Mouse (Mus musculus) left cerebral cortex, adult 2 months (tissue): Measurements from ENCODE around the gene Htt. TPM values are rescaled to one million over a fixed set of nuclear protein-coding genes. Genes with fewer than 3 reads are reported as not detected.

Source experiments
- DNase-seq, 2 experiments: peaks; one replicate each; pipeline ENCODE4 v3.0.0; 2021 to 2022; ENCODE audit warnings: low spot score in 2 of 2, mixed read lengths in 1 of 2; ENCODE audit errors: extremely low spot score in 1 of 2
- H3K27ac ChIP-seq: fragments of 200-600 bp; 2 replicates; pipeline ENCODE4 v1.8.1; 2022
- H3K4me3 ChIP-seq: fragments of 200-600 bp; 2 replicates; pipeline ENCODE4 v1.8.1; 2022
- CTCF ChIP-seq: fragments of 200-600 bp; IDR thresholded peaks from 2 replicates; pipeline ENCODE4 v1.8.1; 2022; ENCODE audit warnings: antibody characterized with exemption, mild to moderate bottlenecking, moderate library complexity
- intact Hi-C: fragments of 180-260 bp; cut with DNase I; formaldehyde crosslinking; loops from one replicate; pipeline ENCODE4 v1.15.1; 2025
- microRNA-seq, 2 experiments: library from miRNA; unstranded; fragments of <30 nt; microRNA quantifications; one replicate each; pipeline ENCODE4 v1.2.0; 2021
- total RNA-seq, 2 experiments: library from RNA; stranded (reverse); gene quantifications; 2 replicates each; pipeline ENCODE4 v1.2.3; 2021

Htt gene
- total RNA-seq, 2 experiments from 2014 or later = 90.1 to 92.4 TPM

DNA sequence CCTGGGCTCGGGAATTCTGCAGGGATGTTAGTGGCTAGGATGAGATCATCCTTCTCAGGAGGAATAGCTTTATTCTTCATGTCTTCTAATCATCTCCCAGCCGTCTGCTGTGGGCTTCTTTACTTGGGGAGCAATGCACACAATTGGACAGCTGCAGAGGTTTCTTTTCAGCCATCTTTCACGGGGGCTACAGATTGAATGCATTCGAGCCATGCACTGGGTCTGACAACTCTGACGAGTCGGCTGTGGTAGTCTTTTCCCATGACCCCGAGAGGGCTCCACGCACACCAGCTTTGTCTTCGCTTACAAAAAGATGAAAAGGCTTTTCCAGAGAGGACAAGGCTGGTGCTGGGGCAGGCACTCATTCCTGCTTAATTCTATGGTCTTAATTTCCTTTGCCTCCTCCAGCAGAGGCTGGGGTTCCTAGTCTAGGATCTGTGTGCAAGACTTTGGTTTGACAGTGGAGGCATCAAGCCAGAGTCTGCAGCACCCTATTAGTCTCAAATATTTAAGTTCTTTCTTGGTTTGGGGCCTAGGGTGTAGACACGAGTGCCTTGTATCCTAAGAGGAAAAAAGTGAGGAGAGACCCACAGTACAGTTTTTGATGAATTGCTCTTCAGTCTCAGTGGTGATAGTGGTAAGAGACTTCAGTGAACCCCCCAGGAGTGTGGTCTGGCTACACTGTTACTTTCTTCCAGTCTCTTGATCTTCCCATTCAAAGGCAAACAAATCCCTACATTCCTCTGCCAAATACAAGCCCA lies 180.3 kb downstream of the Htt start:
- intact Hi-C loops = no loop called here
- Histone ChIP-seq H3K4me3 (no peak overlapping the region), H3K27ac (no peak overlapping the region)
- DNase-seq = no peak
- no peak for TF ChIP-seq CTCF

DNA sequence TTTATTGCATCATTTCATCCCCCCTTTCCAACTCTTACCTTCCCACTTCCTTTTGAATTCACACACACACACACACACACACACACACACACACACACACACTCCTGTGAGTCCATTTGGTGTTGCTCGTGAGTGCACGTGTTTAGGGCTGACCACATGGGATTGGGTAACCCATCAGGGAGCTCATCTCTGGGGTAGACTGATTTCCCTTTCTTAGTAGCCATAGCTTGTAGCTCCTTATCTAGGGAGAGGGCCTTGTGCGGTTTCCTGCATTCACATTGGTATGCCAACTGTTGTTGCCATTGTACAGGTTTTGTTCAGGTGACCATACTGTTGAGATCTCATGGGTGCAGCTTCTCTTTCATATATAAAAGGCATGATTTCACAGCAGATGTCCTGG lies 181.9 kb downstream of the Htt start:
- intact Hi-C loops = no loop called here
- no peak for TF ChIP-seq CTCF
- DNase-seq = no peak
- no peak overlapping the region for H3K4me3 ChIP-seq
- no peak overlapping the region for H3K27ac ChIP-seq

DNA sequence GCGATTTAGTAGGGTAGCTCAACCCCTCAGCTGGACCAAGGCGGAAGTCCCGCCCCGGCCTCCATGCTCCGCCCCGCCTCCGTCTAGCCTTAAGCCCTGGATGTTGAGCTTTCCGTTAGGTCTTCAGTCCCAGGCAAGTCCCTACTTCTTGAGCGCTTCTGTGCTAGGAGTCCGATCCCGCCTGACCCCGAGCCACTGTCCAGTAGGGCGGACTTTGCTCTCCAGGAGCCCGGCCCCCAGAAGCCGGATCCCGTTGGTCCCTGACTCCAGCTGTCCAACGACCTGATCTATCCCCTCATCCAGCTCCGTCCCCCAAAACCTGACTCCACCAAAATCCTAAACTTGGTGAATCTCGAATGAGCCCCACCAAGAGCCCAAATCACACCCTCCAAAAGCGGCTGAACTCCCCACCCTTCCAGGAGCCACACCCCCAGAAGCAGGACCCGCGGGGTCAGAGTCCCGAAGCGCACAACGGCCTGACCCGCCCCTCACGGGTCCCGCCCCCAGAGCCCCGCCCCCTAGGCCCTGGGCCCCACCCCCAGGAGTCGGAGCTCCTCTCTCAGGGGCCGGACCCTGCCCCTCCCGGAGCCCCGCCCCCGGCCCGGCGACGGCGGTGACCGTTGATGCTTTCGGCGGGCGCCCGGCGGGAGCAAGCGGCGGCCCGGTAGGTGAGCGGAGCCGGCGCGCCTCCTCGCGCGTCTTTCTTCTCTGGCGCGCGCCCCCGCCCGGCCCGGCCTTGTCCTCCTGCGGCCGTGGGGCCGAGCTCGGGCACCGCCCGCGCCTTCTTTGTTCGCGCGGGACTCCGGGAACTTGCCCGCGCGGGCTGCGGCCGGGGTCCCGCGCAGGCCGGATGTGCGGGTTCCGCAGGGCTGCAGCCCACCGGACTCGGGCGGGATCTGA lies 187.6 kb downstream of the Htt start, which contains the start of gene Rgs12:
TSS of gene Rgs12 (plus strand) at position 585 of the 900 bp plus-strand sequence.
- no peak for TF ChIP-seq CTCF
- peak within 1 kb of the TSS; percentile 66 for H3K4me3 ChIP-seq
- DNase-seq = peak; percentile 41 to 62
- peak within 1 kb of the TSS; percentile 78 for H3K27ac ChIP-seq
- intact Hi-C loops = no loop called here

DNA sequence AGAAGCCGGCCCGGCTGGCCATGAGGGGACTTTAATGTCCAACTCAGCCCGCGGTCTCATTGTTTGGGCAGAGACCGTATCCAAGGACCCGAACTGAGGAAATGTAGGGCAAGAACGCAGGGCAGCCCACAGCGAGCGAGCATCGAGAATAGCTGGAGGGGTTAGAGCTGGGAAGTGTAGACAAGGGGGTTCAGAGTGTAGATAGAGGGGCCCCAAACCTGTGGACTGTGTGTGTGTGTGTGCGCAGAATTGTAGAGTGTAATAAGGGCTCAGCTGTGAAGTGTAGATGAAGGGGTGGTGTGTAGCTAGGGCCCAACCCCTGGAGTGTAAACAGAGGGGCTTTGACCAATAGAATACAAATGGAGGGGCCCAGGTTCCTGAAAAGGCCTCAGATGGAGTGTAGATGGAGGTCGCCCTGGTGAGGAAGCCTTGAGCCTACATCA lies 188.2 kb downstream of the Htt start:
- Histone ChIP-seq H3K27ac (peak overlapping the region; percentile 78), H3K4me3 (peak overlapping the region; percentile 66)
- DNase-seq = no peak
- intact Hi-C loops = no loop called here
- TF ChIP-seq CTCF = no peak

DNA sequence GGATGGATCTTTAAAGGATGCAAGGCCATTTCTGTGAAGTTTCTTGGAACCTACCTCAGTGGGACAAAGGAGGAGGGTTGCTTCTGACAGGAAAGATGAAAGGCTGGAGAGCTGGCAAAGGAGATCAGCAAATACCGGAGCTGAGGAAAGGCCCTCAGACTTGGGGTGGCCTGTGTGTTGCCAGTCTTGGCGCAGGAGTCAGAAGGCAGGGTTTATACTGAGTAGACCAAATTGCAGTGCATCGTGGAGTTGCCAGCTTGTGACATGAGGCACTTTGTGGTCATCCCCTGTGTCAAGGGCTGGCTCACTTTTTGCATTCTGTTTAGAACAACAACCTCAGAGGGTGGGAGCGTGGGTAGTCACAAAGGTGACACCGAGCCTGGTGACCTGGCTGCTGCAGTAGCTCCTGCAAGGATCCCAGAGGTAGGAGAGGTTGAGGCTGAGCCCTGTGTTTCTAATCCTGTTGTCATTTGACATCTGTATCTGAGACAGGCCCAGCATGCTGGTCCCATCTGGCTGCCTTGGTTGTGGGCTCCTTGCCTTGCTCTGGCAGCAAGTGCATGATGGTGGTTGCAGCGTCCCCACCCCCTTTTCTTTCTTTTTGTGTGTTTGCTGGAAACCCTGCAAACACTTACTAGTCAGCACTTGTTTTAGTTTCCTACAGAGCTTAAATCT lies 189.1 kb downstream of the Htt start:
- intact Hi-C loops = no loop called here
- DNase-seq = no peak
- H3K4me3 ChIP-seq = no peak overlapping the region
- H3K27ac ChIP-seq = peak overlapping the region; percentile 28
- TF ChIP-seq CTCF = no peak

DNA sequence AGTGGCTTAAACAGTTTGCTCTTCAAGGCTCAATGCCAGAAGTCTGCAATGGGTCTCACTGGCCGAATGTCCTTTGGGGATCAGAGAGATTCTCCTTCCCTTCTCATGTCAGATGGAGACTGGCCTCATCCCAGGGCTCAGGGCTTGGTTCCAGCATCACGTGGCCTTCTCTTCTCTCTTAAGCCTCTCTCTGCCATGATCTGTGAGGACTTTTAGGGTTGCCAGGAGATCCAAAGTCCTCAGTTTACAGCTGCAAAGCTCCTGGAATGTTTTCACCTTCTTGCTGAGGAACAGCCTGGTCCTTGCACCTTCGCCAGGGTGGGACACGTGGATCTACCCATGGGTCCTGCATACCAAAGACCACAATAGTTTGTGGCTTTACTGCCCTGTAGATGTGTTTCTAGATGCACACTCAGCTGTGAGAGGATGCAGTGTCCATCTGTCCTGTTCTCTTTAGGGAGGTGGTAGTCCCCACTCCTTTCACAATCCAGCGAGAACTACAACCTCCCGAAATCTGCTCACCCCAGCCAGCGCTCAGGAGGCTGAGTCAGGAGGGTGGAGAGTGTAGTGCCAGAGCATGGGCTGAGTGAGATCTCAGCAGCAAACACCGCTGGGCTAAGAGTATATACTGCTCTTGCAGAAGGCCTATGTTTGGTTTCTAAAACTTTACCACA lies 189.8 kb downstream of the Htt start:
- DNase-seq = no peak
- TF ChIP-seq CTCF = no peak
- intact Hi-C loops = no loop called here
- no peak overlapping the region for H3K4me3 ChIP-seq
- H3K27ac ChIP-seq = peak overlapping the region; percentile 28; the same call in 1 of the 2 replicates

DNA sequence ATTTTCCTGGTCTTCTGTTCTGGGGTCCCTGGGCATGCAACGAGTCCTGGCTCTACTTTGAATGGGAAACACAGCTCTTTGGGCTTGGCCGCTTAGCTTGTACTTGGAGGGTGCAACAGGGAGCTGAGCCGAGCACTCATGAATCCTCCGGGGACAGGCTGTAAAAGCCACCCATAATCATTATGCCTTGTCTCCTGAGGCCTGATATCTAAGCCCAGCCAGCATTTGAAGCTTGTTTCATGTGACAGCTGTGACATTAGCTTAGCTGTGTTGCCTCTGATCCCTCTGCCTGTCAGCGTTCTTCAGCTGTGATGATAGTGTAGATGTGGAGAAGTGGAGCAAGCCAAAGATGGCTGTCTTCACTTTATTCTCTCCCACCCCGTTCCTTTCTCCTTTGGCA lies 193.0 kb downstream of the Htt start:
- no peak for DNase-seq
- Histone ChIP-seq H3K4me3 (no peak overlapping the region), H3K27ac (no peak overlapping the region)
- no peak for TF ChIP-seq CTCF
- intact Hi-C loops = no loop called here

DNA sequence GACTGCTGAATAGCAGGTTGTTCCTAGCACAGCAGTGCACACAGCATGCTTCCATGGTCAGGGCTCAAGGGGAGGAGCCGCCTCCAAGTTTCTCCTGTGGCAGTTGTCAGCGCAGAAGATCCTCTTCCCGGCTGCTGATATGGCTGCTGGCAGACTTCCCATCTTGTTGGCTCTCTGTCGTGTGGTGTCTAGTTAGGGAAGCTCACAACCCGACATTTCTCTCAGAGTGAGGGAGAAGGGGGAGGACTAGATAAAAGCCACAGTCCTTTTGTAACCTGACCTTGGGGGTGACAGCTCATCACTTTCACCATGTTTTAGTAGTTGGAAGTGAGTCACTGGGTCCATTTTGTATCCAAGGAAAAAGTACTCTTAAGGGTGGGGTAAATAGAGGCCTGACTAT lies 194.1 kb downstream of the Htt start:
- no peak for TF ChIP-seq CTCF
- intact Hi-C loops = no loop called here
- Histone ChIP-seq H3K4me3 (no peak overlapping the region), H3K27ac (no peak overlapping the region)
- DNase-seq = no peak

DNA sequence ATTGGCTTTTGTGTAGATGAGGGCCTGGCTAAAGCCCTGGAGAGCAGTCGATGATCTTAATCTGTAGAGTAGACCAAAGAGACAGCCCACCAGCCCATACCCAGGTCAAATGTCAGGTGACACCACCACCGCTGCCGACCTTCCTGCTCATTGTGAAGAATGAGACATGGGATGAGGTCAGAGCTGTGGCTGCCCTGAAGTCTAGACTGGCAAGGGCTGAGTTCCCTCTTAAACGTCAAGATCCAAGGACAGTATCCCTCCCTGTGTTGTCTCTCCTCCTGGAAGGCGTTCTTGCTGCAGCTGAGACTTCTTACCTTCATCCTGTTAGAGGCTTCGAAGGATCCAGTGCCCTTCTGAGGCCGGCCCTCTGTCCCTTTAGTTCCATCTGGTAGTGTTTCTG lies 194.6 kb downstream of the Htt start:
- no peak for DNase-seq
- intact Hi-C loops = no loop called here
- no peak for TF ChIP-seq CTCF
- Histone ChIP-seq H3K4me3 (no peak overlapping the region), H3K27ac (0 out of 2 replicates have a peak overlapping the region, but pooled peaks have one; percentile 24)

DNA sequence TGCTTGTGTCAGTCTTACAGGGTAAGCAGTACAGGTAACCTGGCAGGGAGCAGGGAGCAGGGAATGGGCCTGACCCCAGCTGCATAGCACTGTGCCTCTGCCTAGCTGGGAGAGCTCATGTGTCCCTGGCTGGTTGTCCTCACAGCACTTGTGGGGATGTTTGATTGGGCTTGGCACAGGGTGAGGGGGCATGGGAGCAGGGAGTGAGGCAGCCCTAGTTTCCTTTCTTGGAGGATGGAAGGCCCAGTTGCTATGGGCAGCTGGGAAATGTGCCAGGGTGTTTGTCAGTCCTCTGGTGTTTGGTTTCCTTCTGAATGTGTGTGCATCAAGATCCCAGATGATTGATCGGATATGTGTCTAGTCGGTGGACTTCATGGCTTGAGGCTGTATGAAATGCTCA lies 195.5 kb downstream of the Htt start:
- peak in 1 of 2 experiments; percentile 24 for DNase-seq
- Histone ChIP-seq H3K4me3 (no peak overlapping the region), H3K27ac (no peak overlapping the region)
- intact Hi-C loops = no loop called here
- TF ChIP-seq CTCF = no peak

DNA sequence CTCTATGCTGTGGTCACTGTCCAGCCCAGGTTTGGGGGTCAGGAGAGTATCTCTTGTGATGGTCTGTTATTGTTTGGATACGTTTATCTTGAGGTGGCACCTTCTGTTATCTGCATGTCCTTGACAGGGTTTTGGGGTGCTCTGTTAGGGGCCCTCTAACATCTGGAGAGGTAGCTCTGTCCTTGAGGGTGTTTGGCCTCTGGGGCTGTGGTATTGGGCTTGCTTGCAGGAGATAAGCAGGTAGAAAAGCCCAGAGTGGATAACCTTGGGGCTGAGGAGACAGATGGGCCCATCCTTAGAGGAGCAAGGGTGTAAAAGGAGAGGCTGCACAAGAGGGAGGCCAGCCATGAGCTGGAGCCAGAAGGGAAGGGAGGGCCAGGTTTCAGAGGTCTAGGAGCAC lies 198.5 kb downstream of the Htt start:
- intact Hi-C loops = no loop called here
- H3K4me3 ChIP-seq = no peak overlapping the region

More for the DNA sequence above, 198.5 kb downstream of the Htt start:
- TF ChIP-seq CTCF = no peak
- H3K27ac ChIP-seq = no peak overlapping the region
- no peak for DNase-seq

Small RNA genes within 50 kb of the gene (microRNA-seq; reads per million reads assigned to microRNA genes)
- gene Mir467g = 0 reads per million in 2 experiments

Other genes with a start within 250 kb of the Htt start
- 10 to 100 TPM; 20.2 to 21.8 TPM for gene Tnip2, start 247.7 kb upstream of the Htt start, total RNA-seq
- gene Sh3bp2, start 235.9 kb upstream of the Htt start, total RNA-seq = 1 to 10 TPM; 3.4 to 3.9 TPM
- 100 to 1,000 TPM; 409 to 413 TPM for gene Add1, start 188.1 kb upstream of the Htt start, total RNA-seq
- gene Mfsd10, start 124.5 kb upstream of the Htt start, total RNA-seq = 10 to 100 TPM; 40.8 to 54.4 TPM
- gene Nop14, start 101.6 kb upstream of the Htt start, total RNA-seq = 10 to 100 TPM; 15.8 to 17.0 TPM
- gene Grk4, start 101.4 kb upstream of the Htt start, total RNA-seq = 1 to 10 TPM; 3.6 to 4.0 TPM
- gene Msantd1, start 146.3 kb downstream of the Htt start, total RNA-seq = 1 to 10 TPM; 4.2 to 6.7 TPM
- gene Rgs12, start 187.7 kb downstream of the Htt start, total RNA-seq = 10 to 100 TPM; 40.5 to 48.3 TPM